Mouse (Mus musculus): ENCODE measurements around the gene Ift80. TPM values are rescaled to one million over a fixed set of nuclear protein-coding genes. Genes with fewer than 3 reads are reported as not detected.

Ift80 gene
- total and polyA plus RNA-seq, 3 experiments: 10.8 to 13.8 (median 11.5) TPM

- Histone ChIP-seq H3K9me3 (replicated peaks; ENCODE audit: low read length) (peaks cover 7% of the 10 kb centered on the region), H3K79me2 (replicated peaks; ENCODE audit: control insufficient read depth, extremely low read depth, insufficient read depth, poor library complexity, severe bottlenecking) (no peaks in the 10 kb centered on the region), H3K4me1 (ENCODE audit: control insufficient read depth in 1 of 2, insufficient read depth in 2 of 2) (peaks cover 0 to 5% of the 10 kb centered on the region in 2 experiments; a peak in 2 of 4 replicates), H3K4me2 (ENCODE audit: insufficient read depth, low read depth, poor library complexity, severe bottlenecking) (no peak overlapping the region), H3K27me3 (replicated peaks) (no peaks in the 10 kb centered on the region), H3K36me3 (replicated peaks in 1 of 2; ENCODE audit: control insufficient read depth in 1 of 2, insufficient read depth in 1 of 2, low read length in 1 of 2) (peaks cover 32 to 51% of the 10 kb centered on the region in 2 experiments), H3K27ac (ENCODE audit: insufficient read depth, low read depth) (no peak overlapping the region), H3K4me3 (replicated peaks in 1 of 3; ENCODE audit: low read depth in 2 of 3, low read length in 2 of 3, poor library complexity in 1 of 3) (no peak overlapping the region), H3K9ac (ENCODE audit: insufficient read depth, low read depth) (no peak overlapping the region)
- DNase-seq (ENCODE audit: extremely low read depth): peak; percentile 38
- in situ Hi-C loops (cut with MboI; ENCODE audit: low pct_ligation_motif_present, low pct_unique_long_range_greater_than_20kb, low sequenced_read_pairs) (no loop called here), dilution Hi-C loops (cut with MboI; ENCODE audit: extremely low pct_ligation_motif_present, extremely low pct_unique_long_range_greater_than_20kb, low sequenced_read_pairs) (no loop called here)
- TF ChIP-seq ZKSCAN1 (IDR thresholded peaks at IDR 0.05; ENCODE audit: borderline replicate concordance, low read depth, low read length): no peak
- peak; percentile 34 for TF ChIP-seq SMC3 (IDR thresholded peaks at IDR 0.05; ENCODE audit: low read depth, low read length)
- no peak for TF ChIP-seq POLR2AphosphoS2 (IDR thresholded peaks at IDR 0.05; ENCODE audit: low read depth, low read length)
- peak in 1 of 2 experiments; percentile 63; a peak in 2 of 4 replicates for TF ChIP-seq CTCF (conservative IDR thresholded peaks at IDR 0.05 in 1 of 2, IDR thresholded peaks at IDR 0.05 in 1 of 2; ENCODE audit: low read depth in 2 of 2, low read length in 2 of 2)
- peak; percentile 61 for TF ChIP-seq RAD21 (IDR thresholded peaks at IDR 0.05; ENCODE audit: low read depth, low read length)
Observed at GRCm38 (mm10) chr3:68964682-68965081, 39.7 kb downstream of the Ift80 start.

DNA sequence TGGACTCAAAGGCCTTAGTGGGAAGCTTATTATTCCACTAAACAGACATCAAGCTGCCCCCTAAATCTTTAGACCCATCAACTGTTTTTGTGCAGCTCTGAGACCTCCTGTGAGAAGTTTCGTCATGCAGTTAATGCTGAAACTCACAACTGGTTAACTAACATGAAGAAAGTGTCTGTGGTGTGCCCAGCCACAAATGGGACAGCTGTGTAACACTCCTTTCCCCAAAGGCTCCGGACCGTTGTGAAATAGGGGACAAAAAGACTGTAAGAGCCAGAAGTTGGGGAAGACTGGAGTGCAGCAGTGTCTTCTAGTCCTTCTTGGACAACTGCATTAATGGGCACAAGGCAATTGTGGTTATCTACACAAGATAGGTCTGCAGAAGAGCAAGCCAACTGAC, 47.0 kb downstream of the Ift80 start:
- no peak overlapping the region for H3K9ac ChIP-seq (ENCODE audit: insufficient read depth, low read depth)
- H3K4me2 ChIP-seq (ENCODE audit: insufficient read depth, low read depth, poor library complexity, severe bottlenecking): no peak overlapping the region
- H3K36me3 ChIP-seq (replicated peaks in 1 of 2; ENCODE audit: control insufficient read depth in 1 of 2, insufficient read depth in 1 of 2, low read length in 1 of 2): peaks cover 9 to 36% of the 10 kb centered on the region in 2 experiments
- in situ Hi-C loops (cut with MboI; ENCODE audit: low pct_ligation_motif_present, low pct_unique_long_range_greater_than_20kb, low sequenced_read_pairs) (loop anchor here (10.0 kb wide), 2 partner anchors 243 to 333 kb away; no protein-coding TSS in a partner anchor), dilution Hi-C loops (cut with MboI; ENCODE audit: extremely low pct_ligation_motif_present, extremely low pct_unique_long_range_greater_than_20kb, low sequenced_read_pairs) (no loop called here)
- no peaks in the 10 kb centered on the region for H3K79me2 ChIP-seq (replicated peaks; ENCODE audit: control insufficient read depth, extremely low read depth, insufficient read depth, poor library complexity, severe bottlenecking)
- H3K4me1 ChIP-seq (ENCODE audit: control insufficient read depth in 1 of 2, insufficient read depth in 2 of 2): peaks cover 0 to 5% of the 10 kb centered on the region in 2 experiments; a peak in 2 of 4 replicates
- no peak for TF ChIP-seq RCOR1 (conservative IDR thresholded peaks at IDR 0.05; ENCODE audit: low read depth, low read length)
- no peak for TF ChIP-seq ETS1 (conservative IDR thresholded peaks at IDR 0.05; ENCODE audit: low read depth, low read length)
- TF ChIP-seq POLR2AphosphoS2 (IDR thresholded peaks at IDR 0.05; ENCODE audit: low read depth, low read length): no peak
- TF ChIP-seq NELFE (IDR thresholded peaks at IDR 0.05; ENCODE audit: low read depth, low read length): no peak
- TF ChIP-seq UBTF (IDR thresholded peaks at IDR 0.05; ENCODE audit: low read depth, low read length): no peak
- TF ChIP-seq CHD2 (IDR thresholded peaks at IDR 0.05; ENCODE audit: low read length): no peak
- no peak for TF ChIP-seq PAX5 (IDR thresholded peaks at IDR 0.05; ENCODE audit: low read length)
- TF ChIP-seq JUND (conservative IDR thresholded peaks at IDR 0.05; ENCODE audit: low read depth, low read length): no peak
- TF ChIP-seq IRF4 (IDR thresholded peaks at IDR 0.05; ENCODE audit: low read depth, low read length): no peak
- no peak for DNase-seq (ENCODE audit: extremely low read depth)
- H3K27ac ChIP-seq (ENCODE audit: insufficient read depth, low read depth): no peak overlapping the region
- no peaks in the 10 kb centered on the region for H3K27me3 ChIP-seq (replicated peaks)
- H3K4me3 ChIP-seq (replicated peaks in 1 of 3; ENCODE audit: low read depth in 2 of 3, low read length in 2 of 3, poor library complexity in 1 of 3): no peak overlapping the region
- no peaks in the 10 kb centered on the region for H3K9me3 ChIP-seq (replicated peaks; ENCODE audit: low read length)

- DNase-seq (ENCODE audit: extremely low read depth): no peak
- no peak for TF ChIP-seq RAD21 (IDR thresholded peaks at IDR 0.05; ENCODE audit: low read depth, low read length)
- TF ChIP-seq TCF12 (IDR thresholded peaks at IDR 0.05; ENCODE audit: low read depth, low read length): no peak
- TF ChIP-seq SMC3 (IDR thresholded peaks at IDR 0.05; ENCODE audit: low read depth, low read length): no peak
- TF ChIP-seq ZMIZ1 (IDR thresholded peaks at IDR 0.05; ENCODE audit: low read depth, low read length): no peak
- TF ChIP-seq ZC3H11A (IDR thresholded peaks at IDR 0.05; ENCODE audit: low read depth, low read length): no peak
- TF ChIP-seq USF2 (conservative IDR thresholded peaks at IDR 0.05; ENCODE audit: low read depth, low read length): no peak
- no peak for TF ChIP-seq UBTF (IDR thresholded peaks at IDR 0.05; ENCODE audit: low read depth, low read length)
- no peak for TF ChIP-seq POLR2AphosphoS2 (IDR thresholded peaks at IDR 0.05; ENCODE audit: low read depth, low read length)
- TF ChIP-seq IRF4 (IDR thresholded peaks at IDR 0.05; ENCODE audit: low read depth, low read length): no peak
- no peak for TF ChIP-seq CTCF (conservative IDR thresholded peaks at IDR 0.05 in 1 of 2, IDR thresholded peaks at IDR 0.05 in 1 of 2; ENCODE audit: low read depth in 2 of 2, low read length in 2 of 2)
- no peak for TF ChIP-seq ETS1 (conservative IDR thresholded peaks at IDR 0.05; ENCODE audit: low read depth, low read length)
- no peak for TF ChIP-seq MEF2A (IDR thresholded peaks at IDR 0.05; ENCODE audit: borderline replicate concordance, low read depth, low read length)
- no peak for TF ChIP-seq ZKSCAN1 (IDR thresholded peaks at IDR 0.05; ENCODE audit: borderline replicate concordance, low read depth, low read length)
- no peak for TF ChIP-seq TBP (conservative IDR thresholded peaks at IDR 0.05; ENCODE audit: low read depth, low read length)
- H3K4me2 ChIP-seq (ENCODE audit: insufficient read depth, low read depth, poor library complexity, severe bottlenecking): no peak overlapping the region
- H3K9me3 ChIP-seq (replicated peaks; ENCODE audit: low read length): no peaks in the 10 kb centered on the region
- dilution Hi-C loops (cut with MboI; ENCODE audit: extremely low pct_ligation_motif_present, extremely low pct_unique_long_range_greater_than_20kb, low sequenced_read_pairs) (no loop called here), in situ Hi-C loops (cut with MboI; ENCODE audit: low pct_ligation_motif_present, low pct_unique_long_range_greater_than_20kb, low sequenced_read_pairs) (loop anchor here (10.0 kb wide), 2 partner anchors 242 to 332 kb away; no protein-coding TSS in a partner anchor)
- H3K27me3 ChIP-seq (replicated peaks): no peaks in the 10 kb centered on the region
- no peak overlapping the region for H3K4me3 ChIP-seq (replicated peaks in 1 of 3; ENCODE audit: low read depth in 2 of 3, low read length in 2 of 3, poor library complexity in 1 of 3)
- H3K9ac ChIP-seq (ENCODE audit: insufficient read depth, low read depth): no peak overlapping the region
- H3K27ac ChIP-seq (ENCODE audit: insufficient read depth, low read depth): no peak overlapping the region
- peaks cover 5 to 32% of the 10 kb centered on the region in 2 experiments for H3K36me3 ChIP-seq (replicated peaks in 1 of 2; ENCODE audit: control insufficient read depth in 1 of 2, insufficient read depth in 1 of 2, low read length in 1 of 2)
- no peaks in the 10 kb centered on the region for H3K79me2 ChIP-seq (replicated peaks; ENCODE audit: control insufficient read depth, extremely low read depth, insufficient read depth, poor library complexity, severe bottlenecking)
- H3K4me1 ChIP-seq (ENCODE audit: control insufficient read depth in 1 of 2, insufficient read depth in 2 of 2): peaks cover 0 to 5% of the 10 kb centered on the region in 2 experiments; a peak in 2 of 4 replicates
Observed at GRCm38 (mm10) chr3:68956454-68956853, 47.9 kb downstream of the Ift80 start.
